Mouse (Mus musculus) forebrain, embryonic 15.5 days (tissue): ENCODE data around the gene Swsap1. TPM values are rescaled to one million over a fixed set of nuclear protein-coding genes. Genes with fewer than 3 reads are reported as not detected.
A peak's percentile ranks its signal among the peaks of the same experiment; 100 is the strongest.

Experiments
- ATAC-seq: fragments of 200-750 bp; cut with Nextera tagmentation; replicated peaks from 2 replicates; pipeline ENCODE4 v1.8.0; 2017; ENCODE audit warnings: mild to moderate bottlenecking, moderate TSS enrichment, moderate library complexity
- H3K27ac ChIP-seq: fragments of 300-500 bp; sonication (generic); replicated peaks from 2 replicates; pipeline ENCODE4 v1.5.1; 2015; ENCODE audit warnings: mild to moderate bottlenecking, inconsistent platforms
- H3K27me3 ChIP-seq: fragments of 300-500 bp; sonication (generic); 2 replicates; pipeline ENCODE4 v1.6.1; 2015; ENCODE audit warnings: inconsistent platforms
- H3K36me3 ChIP-seq: fragments of 300-500 bp; sonication (generic); 2 replicates; pipeline ENCODE4 v1.6.1; 2015; ENCODE audit warnings: mild to moderate bottlenecking, inconsistent platforms
- H3K4me1 ChIP-seq: fragments of 300-500 bp; sonication (generic); 2 replicates; pipeline ENCODE4 v1.6.1; 2015; ENCODE audit warnings: inconsistent platforms
- H3K4me2 ChIP-seq: fragments of 300-500 bp; sonication (generic); replicated peaks from 2 replicates; pipeline ENCODE4 v1.6.1; 2015; ENCODE audit warnings: mild to moderate bottlenecking, inconsistent platforms
- H3K4me3 ChIP-seq: fragments of 300-500 bp; sonication (generic); 2 replicates; pipeline ENCODE4 v1.5.1; 2015; ENCODE audit warnings: mild to moderate bottlenecking, inconsistent platforms
- H3K9ac ChIP-seq: fragments of 300-500 bp; sonication (generic); replicated peaks from 2 replicates; pipeline ENCODE4 v1.6.1; 2015; ENCODE audit warnings: mild to moderate bottlenecking, inconsistent platforms
- H3K9me3 ChIP-seq: fragments of 300-500 bp; sonication (generic); 2 replicates; pipeline ENCODE4 v1.6.1; 2016; ENCODE audit warnings: inconsistent platforms
- WGBS: fragments of 180-500 bp; shearing (Covaris S2); methylation state at CpG from one replicate; pipeline ENCODE4 v1.1.7; 2015; ENCODE audit warnings: mixed read lengths; 5-methylcytosine and 5-hydroxymethylcytosine counted together
- polyA plus RNA-seq: library from polyadenylated mRNA; unstranded; fragments of >200 nt; fragmentation: Nextera tagmentation; extraction: Ambion mirVana; gene quantifications from 2 replicates; pipeline ENCODE4 v1.2.1, GENCODE M21; 2015

The Swsap1 gene
- polyA plus RNA-seq, 1 experiment from 2014 or later: 12.1 TPM

DNA sequence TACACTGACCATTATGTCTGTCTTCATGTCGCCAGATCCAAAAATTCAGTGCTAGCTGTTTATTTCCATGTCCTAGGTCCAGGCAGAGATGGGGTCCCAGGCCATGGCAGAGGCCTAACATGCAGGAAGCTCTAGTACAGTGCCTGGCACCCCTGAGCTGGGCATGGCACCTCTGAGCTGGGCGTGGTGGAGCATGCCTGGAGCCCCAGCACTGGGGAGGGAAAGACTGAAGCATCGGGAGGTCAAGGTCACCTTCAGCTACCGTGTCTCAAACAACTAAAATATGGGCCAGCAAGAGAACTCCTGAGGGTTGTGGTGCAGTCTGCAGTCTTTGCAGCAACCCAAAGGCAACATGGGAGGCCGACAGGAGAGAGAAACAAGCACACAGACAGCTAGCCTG, 2.8 kb downstream of the Swsap1 start:
- 0 out of 2 replicates have a peak, but pooled peaks cover 3% of the 10 kb centered on the region for H3K36me3 ChIP-seq
- peaks cover 37% of the 10 kb centered on the region for H3K4me1 ChIP-seq
- WGBS: 91% methylated on average over 5 of the region's 5 CpGs
- H3K27me3 ChIP-seq: peaks cover 42% of the 10 kb centered on the region
- no peak overlapping the region for H3K4me2 ChIP-seq
- no peaks in the 10 kb centered on the region for H3K9me3 ChIP-seq
- ATAC-seq: no peak
- H3K27ac ChIP-seq: no peak overlapping the region
- no peak overlapping the region for H3K9ac ChIP-seq
- H3K4me3 ChIP-seq: no peak overlapping the region

DNA sequence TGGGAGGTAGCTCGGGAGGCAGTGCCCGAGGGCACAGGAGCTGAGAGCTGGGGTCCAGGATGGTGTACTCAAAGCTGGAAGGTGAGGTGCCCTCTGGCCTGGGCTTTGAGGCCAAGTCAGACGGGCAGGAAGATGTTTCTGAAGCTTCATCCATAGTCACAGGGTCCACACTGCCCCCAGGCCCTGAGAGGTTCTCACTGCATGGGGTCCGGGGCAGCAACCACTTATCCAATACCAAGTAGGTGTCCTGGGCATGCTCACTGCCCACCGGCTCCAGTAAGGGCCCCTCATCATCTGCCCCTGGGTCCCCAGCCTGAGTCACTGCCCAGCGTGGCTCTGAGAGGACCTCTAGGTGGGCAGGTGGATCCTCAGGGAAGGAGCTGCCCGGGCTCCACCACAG, 3.7 kb downstream of the Swsap1 start:
- ATAC-seq: no peak
- Histone ChIP-seq H3K27me3 (peaks cover 51% of the 10 kb centered on the region), H3K36me3 (0 out of 2 replicates have a peak, but pooled peaks cover 3% of the 10 kb centered on the region), H3K4me1 (peaks cover 33% of the 10 kb centered on the region), H3K27ac (no peak overlapping the region), H3K4me2 (no peak overlapping the region), H3K9me3 (no peaks in the 10 kb centered on the region), H3K4me3 (no peak overlapping the region), H3K9ac (no peak overlapping the region)
- 87% methylated on average over 7 of the region's 7 CpGs for WGBS

DNA sequence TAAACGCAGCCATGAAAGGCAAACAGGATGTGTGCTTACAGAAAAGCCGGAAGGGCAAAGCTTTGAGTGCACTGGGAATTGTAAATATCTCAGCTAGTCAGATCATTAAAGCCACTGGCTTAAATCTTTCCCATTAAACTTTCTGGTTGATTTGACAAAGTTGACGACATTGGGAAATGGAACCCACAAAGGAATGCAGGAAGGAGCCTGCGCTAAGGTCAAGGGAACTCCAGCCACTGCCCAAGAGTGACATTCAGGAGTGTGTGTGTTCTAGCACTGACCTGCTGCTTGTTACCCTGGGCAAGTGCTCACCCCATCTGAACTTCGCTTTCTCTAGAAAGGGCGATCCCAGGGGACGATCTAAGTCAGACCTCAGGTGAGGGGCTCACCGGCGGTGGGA, 4.6 kb downstream of the Swsap1 start:
- peaks cover 27% of the 10 kb centered on the region for H3K4me1 ChIP-seq
- WGBS: 50% methylated on average over 9 of the region's 9 CpGs
- H3K27ac ChIP-seq: no peak overlapping the region
- H3K9ac ChIP-seq: no peak overlapping the region
- peaks cover 51% of the 10 kb centered on the region for H3K27me3 ChIP-seq
- H3K4me2 ChIP-seq: no peak overlapping the region
- ATAC-seq: no peak
- H3K9me3 ChIP-seq: no peaks in the 10 kb centered on the region
- H3K4me3 ChIP-seq: no peak overlapping the region
- H3K36me3 ChIP-seq: 0 out of 2 replicates have a peak, but pooled peaks cover 3% of the 10 kb centered on the region

- Histone ChIP-seq H3K9me3 (no peaks in the 10 kb centered on the region), H3K27ac (no peak overlapping the region), H3K9ac (no peak overlapping the region), H3K36me3 (0 out of 2 replicates have a peak, but pooled peaks cover 3% of the 10 kb centered on the region), H3K27me3 (peaks cover 51% of the 10 kb centered on the region), H3K4me2 (no peak overlapping the region), H3K4me3 (no peak overlapping the region), H3K4me1 (peaks cover 27% of the 10 kb centered on the region)
- 12% methylated on average over 26 of the region's 26 CpGs for WGBS
- no peak for ATAC-seq
Measured at GRCm38 (mm10) chr9:21960558-21961208, 5.1 kb downstream of the Swsap1 start.

GRCm38 (mm10) chr9:21961366-21961980, 5.9 kb downstream of the Swsap1 start:
- H3K4me1 ChIP-seq: peaks cover 24% of the 10 kb centered on the region
- no peak overlapping the region for H3K27ac ChIP-seq
- peak overlapping the region; percentile 39 for H3K4me3 ChIP-seq
- ATAC-seq: no peak
- peak overlapping the region; percentile 58 for H3K4me2 ChIP-seq
- H3K36me3 ChIP-seq: 0 out of 2 replicates have a peak, but pooled peaks cover 3% of the 10 kb centered on the region
- WGBS: 2% methylated on average over 35 of the region's 35 CpGs
- no peak overlapping the region for H3K9ac ChIP-seq
- H3K27me3 ChIP-seq: peaks cover 51% of the 10 kb centered on the region
- H3K9me3 ChIP-seq: no peaks in the 10 kb centered on the region

DNA sequence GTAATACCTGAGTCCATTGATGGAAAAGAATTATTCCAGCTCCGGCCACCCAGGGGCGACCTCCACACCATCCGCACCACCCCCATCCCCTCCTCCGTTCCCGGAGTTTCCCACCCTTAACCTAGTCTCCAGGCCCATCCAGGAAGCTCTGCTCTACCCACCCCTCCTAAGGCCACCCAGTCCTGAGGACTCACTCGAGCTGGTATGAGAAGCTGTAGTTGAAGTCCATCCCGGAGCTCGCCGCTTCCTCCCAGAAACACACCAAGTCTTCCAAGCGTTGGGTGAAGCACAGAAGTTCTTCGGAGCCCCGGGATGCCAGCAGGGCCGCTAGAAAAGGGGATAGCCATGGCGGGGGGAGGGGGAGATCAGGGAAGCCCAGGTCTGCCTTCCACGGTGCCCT, 6.5 kb downstream of the Swsap1 start:
- H3K27me3 ChIP-seq: peaks cover 51% of the 10 kb centered on the region
- ATAC-seq: peak; percentile 42
- 0 out of 2 replicates have a peak, but pooled peaks cover 3% of the 10 kb centered on the region for H3K36me3 ChIP-seq
- peaks cover 20% of the 10 kb centered on the region for H3K4me1 ChIP-seq
- peak overlapping the region; percentile 39 for H3K4me3 ChIP-seq
- peak overlapping the region; percentile 18; the same call in 1 of the 2 replicates for H3K9ac ChIP-seq
- H3K9me3 ChIP-seq: no peaks in the 10 kb centered on the region
- peak overlapping the region; percentile 58 for H3K4me2 ChIP-seq
- no peak overlapping the region for H3K27ac ChIP-seq
- 0% methylated on average over 15 of the region's 15 CpGs for WGBS

GRCm38 (mm10) chr9:21962416-21963059, 7.0 kb downstream of the Swsap1 start:
- WGBS: 4% methylated on average over 34 of the region's 34 CpGs
- Histone ChIP-seq H3K4me3 (peak overlapping the region; percentile 39), H3K4me1 (peaks cover 20% of the 10 kb centered on the region), H3K9me3 (no peaks in the 10 kb centered on the region), H3K27me3 (peaks cover 51% of the 10 kb centered on the region), H3K4me2 (peak overlapping the region; percentile 58), H3K27ac (no peak overlapping the region), H3K9ac (peak overlapping the region; percentile 18; the same call in 1 of the 2 replicates), H3K36me3 (0 out of 2 replicates have a peak, but pooled peaks cover 3% of the 10 kb centered on the region)
- ATAC-seq: peak; percentile 74

DNA sequence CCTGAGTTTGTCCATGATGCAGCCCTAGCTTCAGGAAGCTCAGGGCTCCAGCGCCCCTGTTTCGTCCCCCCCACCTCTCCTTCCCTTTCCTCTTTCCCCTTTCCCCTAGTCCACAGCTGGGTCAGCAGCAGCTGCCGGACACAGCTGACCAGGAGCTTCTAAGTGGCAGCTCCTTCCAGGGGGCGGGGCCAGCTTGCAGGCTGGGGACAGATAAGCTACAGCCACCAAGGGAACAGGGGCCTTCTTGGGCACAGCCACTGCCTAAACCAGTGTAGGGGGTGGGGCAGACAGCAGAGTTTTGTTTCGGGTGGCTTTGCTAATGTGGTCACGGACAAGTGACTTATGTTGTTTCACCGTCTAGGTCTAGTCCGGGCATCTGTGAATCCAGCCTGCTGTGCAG, 7.9 kb downstream of the Swsap1 start, which contains the start of gene Epor:
Gene Epor, minus strand, starts transcription at position 90 of the 400 bp plus-strand sequence.
- Histone ChIP-seq H3K36me3 (0 out of 2 replicates have a peak, but pooled peaks cover 3% of the 10 kb centered on the region), H3K9ac (peak within 1 kb of the TSS; percentile 18; the same call in 1 of the 2 replicates), H3K4me3 (peak within 1 kb of the TSS; percentile 39), H3K27ac (no peak within 1 kb of the TSS), H3K4me1 (peaks cover 20% of the 10 kb centered on the region), H3K27me3 (peaks cover 51% of the 10 kb centered on the region), H3K4me2 (peak within 1 kb of the TSS; percentile 58), H3K9me3 (no peaks in the 10 kb centered on the region)
- no peak for ATAC-seq
- 20% methylated on average over 8 of the region's 8 CpGs for WGBS

- ATAC-seq: no peak
- H3K4me2 ChIP-seq: no peak overlapping the region
- H3K9me3 ChIP-seq: no peaks in the 10 kb centered on the region
- no peak overlapping the region for H3K9ac ChIP-seq
- H3K4me1 ChIP-seq: no peaks in the 10 kb centered on the region
- H3K27me3 ChIP-seq: peaks cover 4% of the 10 kb centered on the region; the same call in 1 of the 2 replicates
- no peak overlapping the region for H3K27ac ChIP-seq
- no peaks in the 10 kb centered on the region for H3K36me3 ChIP-seq
- WGBS: 72% methylated on average over 6 of the region's 6 CpGs
- no peak overlapping the region for H3K4me3 ChIP-seq
Measured at GRCm38 (mm10) chr9:21968883-21969282, 13.3 kb downstream of the Swsap1 start.

DNA sequence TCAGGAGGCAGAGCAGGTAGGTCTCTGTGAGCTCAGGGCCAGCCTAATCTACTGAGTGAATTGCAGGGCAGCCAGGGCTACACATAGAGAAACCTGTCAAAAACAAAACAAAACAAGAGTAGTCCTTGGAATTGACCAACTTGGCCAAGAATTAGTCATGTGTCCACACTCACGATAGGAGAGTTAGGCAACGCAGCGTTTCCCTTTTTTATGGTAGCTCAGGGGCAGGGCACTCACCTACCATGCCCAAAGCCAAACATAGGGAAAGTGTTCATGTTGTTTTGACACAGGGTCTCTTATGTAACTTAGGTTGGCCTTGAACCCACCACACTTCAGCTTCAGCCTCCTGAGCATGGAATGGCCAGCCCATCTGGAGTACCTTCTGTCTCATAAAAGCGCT, 13.7 kb downstream of the Swsap1 start:
- no peak overlapping the region for H3K4me2 ChIP-seq
- no peak overlapping the region for H3K27ac ChIP-seq
- WGBS: 95% methylated on average over 4 of the region's 4 CpGs
- peaks cover under 1% of the 10 kb centered on the region; the same call in 1 of the 2 replicates for H3K27me3 ChIP-seq
- H3K4me3 ChIP-seq: no peak overlapping the region
- H3K4me1 ChIP-seq: no peaks in the 10 kb centered on the region
- no peaks in the 10 kb centered on the region for H3K36me3 ChIP-seq
- no peaks in the 10 kb centered on the region for H3K9me3 ChIP-seq
- no peak for ATAC-seq
- no peak overlapping the region for H3K9ac ChIP-seq

DNA sequence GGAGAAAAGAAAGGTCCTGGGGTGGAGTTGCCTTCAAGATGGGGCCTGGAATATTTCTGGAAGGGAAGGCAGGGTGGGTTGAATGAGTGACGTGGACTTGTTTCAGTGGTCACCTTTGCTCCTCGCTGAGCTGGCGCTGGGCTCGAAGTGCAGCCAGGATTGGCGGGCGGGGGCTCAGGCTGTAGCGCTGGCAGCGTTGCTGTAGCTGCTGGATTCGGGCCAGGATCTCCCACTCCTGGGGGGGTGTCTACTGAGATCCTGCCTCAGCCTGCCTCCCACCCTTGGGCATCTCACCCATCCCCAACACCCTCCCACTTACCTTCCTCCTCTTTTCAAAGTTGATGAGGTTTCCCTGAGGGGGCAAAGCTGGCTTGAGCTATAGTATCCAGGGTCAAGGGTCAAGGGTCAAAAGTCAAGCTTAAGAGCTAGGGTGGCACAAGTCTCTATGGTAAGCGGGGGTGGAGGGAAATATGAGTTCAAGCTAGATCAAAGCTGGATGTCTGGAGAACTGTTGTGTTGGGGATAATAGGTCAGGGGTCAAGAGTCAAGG, 21.1 kb downstream of the Swsap1 start:
- Histone ChIP-seq H3K9ac (no peak overlapping the region), H3K36me3 (no peaks in the 10 kb centered on the region), H3K4me2 (no peak overlapping the region), H3K4me1 (peaks cover 10% of the 10 kb centered on the region), H3K27ac (no peak overlapping the region), H3K27me3 (no peaks in the 10 kb centered on the region), H3K4me3 (no peak overlapping the region), H3K9me3 (no peaks in the 10 kb centered on the region)
- WGBS: 71% methylated on average over 10 of the region's 10 CpGs
- ATAC-seq: no peak

DNA sequence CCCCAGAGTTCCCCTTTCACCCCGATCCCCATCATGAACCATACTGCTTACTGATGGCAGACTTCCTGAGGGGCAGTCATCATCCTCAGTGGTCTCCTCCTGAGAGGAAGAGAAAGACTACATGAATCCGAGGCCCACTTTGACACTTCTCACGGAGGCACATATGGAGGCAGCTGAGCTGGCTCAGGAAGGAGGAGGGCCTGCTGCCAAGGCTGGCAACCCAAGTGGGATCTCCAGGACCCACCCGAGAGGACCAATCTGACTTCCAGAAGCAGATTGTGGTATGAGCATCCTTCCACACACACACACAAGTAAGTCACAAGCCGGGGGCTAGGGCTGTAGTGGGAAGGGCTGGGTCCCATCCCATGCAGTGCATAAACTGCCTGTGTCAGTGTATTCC, 21.8 kb downstream of the Swsap1 start:
- Histone ChIP-seq H3K4me1 (peaks cover 10% of the 10 kb centered on the region), H3K4me2 (no peak overlapping the region), H3K27ac (no peak overlapping the region), H3K36me3 (no peaks in the 10 kb centered on the region), H3K27me3 (no peaks in the 10 kb centered on the region), H3K4me3 (no peak overlapping the region), H3K9me3 (no peaks in the 10 kb centered on the region), H3K9ac (no peak overlapping the region)
- 59% methylated on average over 5 of the region's 5 CpGs for WGBS
- peak; percentile 41; the same call in 1 of the 2 replicates for ATAC-seq
